In the genomic region with DNA sequence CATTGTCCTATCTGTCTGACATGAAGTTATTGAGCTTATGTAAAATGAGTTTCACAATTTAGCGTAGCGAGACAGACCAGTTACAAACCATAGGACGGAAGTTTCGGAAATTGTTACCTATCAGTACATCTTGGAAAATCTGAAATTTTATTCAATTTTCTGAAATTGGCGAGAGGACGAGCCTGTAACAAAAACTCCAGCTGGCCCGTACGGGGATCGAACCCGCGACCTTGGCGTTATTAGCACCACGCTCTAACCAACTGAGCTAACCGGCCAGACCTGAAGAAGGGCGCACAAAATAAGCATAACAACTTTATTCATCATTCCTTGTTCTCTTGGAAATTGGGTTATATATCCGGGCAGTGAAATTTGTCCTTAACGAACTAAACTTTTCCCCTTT, we compare ENCODE assay signal across 8 mouse cellular contexts. TPM values are rescaled to one million over a fixed set of nuclear protein-coding genes. Genes with fewer than 3 reads are reported as not detected.
DNase-seq lines count a peak whose midpoint lies in the region; ATAC-seq lines count a peak whose summit lies in the region.

No protein-coding gene starts in this region.

- H3K36me3 ChIP-seq in hindbrain, embryonic 15.5 days = no peaks in the 10 kb centered on the region

- peak; percentile 88 for DNase-seq in NIH3T3 (ENCODE audit: low read depth)
- DNase-seq in cerebellum, postnatal 25 days = peak; percentile 92 to 94
- DNase-seq in gastrocnemius, adult 18-20 months (ENCODE audit: low spot score) = peak; percentile 87
- DNase-seq in left cerebral cortex, adult 11 months (ENCODE audit: low spot score) = peak; percentile 82
- DNase-seq in lung, postnatal 36 days = peak; percentile 95
- peak; percentile 89 for DNase-seq in retina, postnatal 1 day
- DNase-seq in urinary bladder, adult 2 months (ENCODE audit: low spot score) = peak; percentile 82

- peak overlapping the region; percentile 56 for H3K9ac ChIP-seq in hindbrain, embryonic 15.5 days

- peak overlapping the region; percentile 91 for H3K4me2 ChIP-seq in hindbrain, embryonic 15.5 days

- ATAC-seq in hindbrain, embryonic 15.5 days (ENCODE audit: low FRiP score, low read depth) = peak; percentile 89

- H3K4me1 ChIP-seq in hindbrain, embryonic 15.5 days (replicated peaks) = peaks cover 24% of the 10 kb centered on the region

- H3K27ac ChIP-seq in hindbrain, embryonic 15.5 days (replicated peaks) = peak overlapping the region; percentile 60

- H3K27me3 ChIP-seq in hindbrain, embryonic 15.5 days = no peaks in the 10 kb centered on the region

- H3K9me3 ChIP-seq in hindbrain, embryonic 15.5 days = no peaks in the 10 kb centered on the region

- under 1% methylated on average over 17 of the region's 17 CpGs for WGBS in hindbrain, embryonic 15.5 days

- peak overlapping the region; percentile 57 for H3K4me3 ChIP-seq in hindbrain, embryonic 15.5 days

RNA-seq across cellular contexts. Expression of a gene that starts 14.2 kb away (rescaled TPM):
- total RNA-seq in gastrocnemius, adult 18-20 months (2021) = 1 to 10 TPM; 3.8 to 4.2 TPM
- polyA plus RNA-seq in hindbrain, embryonic 15.5 days (2015; fragmentation: Nextera tagmentation; extraction: Ambion mirVana) = 8.8 and 9.1 TPM in 2 replicates
- polyA plus RNA-seq in urinary bladder, adult 2 months (2012; rRNA removed) = 7.9 TPM in 2 replicates

RNA-seq across cellular contexts. Expression of a gene that starts 27.8 kb away (rescaled TPM):
- not detected for total RNA-seq in gastrocnemius, adult 18-20 months (2021)
- polyA plus RNA-seq in hindbrain, embryonic 15.5 days (2015; fragmentation: Nextera tagmentation; extraction: Ambion mirVana) = 0.17 TPM in 1 of 2 replicates, not detected in the other
- polyA plus RNA-seq in urinary bladder, adult 2 months (2012; rRNA removed) = not detected in 2 replicates

RNA-seq across cellular contexts. Expression of a gene that starts 50.7 kb away (rescaled TPM):
- not detected for total RNA-seq in gastrocnemius, adult 18-20 months (2021)
- 0.06 and 0.08 TPM in 2 replicates for polyA plus RNA-seq in hindbrain, embryonic 15.5 days (2015; fragmentation: Nextera tagmentation; extraction: Ambion mirVana)
- 0.04 TPM in 1 of 2 replicates, not detected in the other for polyA plus RNA-seq in urinary bladder, adult 2 months (2012; rRNA removed)

Comparison
In these comparisons a context has a peak if more than half of its experiments do, and no peak if none do; other contexts are left out.
1. Peak in every context shown above with its lines: DNase-seq, ATAC-seq, H3K4me3 ChIP-seq and H3K27ac ChIP-seq.